Mouse (Mus musculus): Measurements from ENCODE around the gene Slit1. TPM values are rescaled to one million over a fixed set of nuclear protein-coding genes. Genes with fewer than 3 reads are reported as not detected.

The Slit1 gene
- polyA plus RNA-seq, 1 experiment from 2014 or later, result 1.00 TPM

GRCm38 (mm10) chr19:41606208-41606987 lies 137.1 kb downstream of the Slit1 start:
- Histone ChIP-seq H3K4me2 (replicated peaks; ENCODE audit: low read depth, low read length) (no peak overlapping the region), H3K9ac (replicated peaks; ENCODE audit: low read depth, low read length) (no peak overlapping the region), H3K4me3 (ENCODE audit: low read depth, low read length) (no peak overlapping the region), H3K27me3 (ENCODE audit: control insufficient read depth, insufficient read depth, low read length) (no peaks in the 10 kb centered on the region), H3K27ac (ENCODE audit: low read length) (no peak overlapping the region), H3K36me3 (ENCODE audit: control insufficient read depth, insufficient read depth, low read length) (no peaks in the 10 kb centered on the region), H3K9me3 (ENCODE audit: control insufficient read depth, low read depth, low read length) (no peaks in the 10 kb centered on the region; the same call in 1 of the 2 replicates), H3K4me1 (ENCODE audit: control insufficient read depth, insufficient read depth, low read length) (no peaks in the 10 kb centered on the region)
- WGBS, result 82% methylated on average over 10 of the region's 10 CpGs
- no peak for ATAC-seq (ENCODE audit: insufficient number of reproducible peaks, insufficient read depth, low FRiP score, low read depth)

- H3K27ac ChIP-seq (ENCODE audit: low read length), result no peak overlapping the region
- 65% methylated on average over 11 of the region's 11 CpGs for WGBS
- no peak overlapping the region for H3K4me2 ChIP-seq (replicated peaks; ENCODE audit: low read depth, low read length)
- no peaks in the 10 kb centered on the region for H3K4me1 ChIP-seq (ENCODE audit: control insufficient read depth, insufficient read depth, low read length)
- no peak for ATAC-seq (ENCODE audit: insufficient number of reproducible peaks, insufficient read depth, low FRiP score, low read depth)
- no peak overlapping the region for H3K4me3 ChIP-seq (ENCODE audit: low read depth, low read length)
- H3K27me3 ChIP-seq (ENCODE audit: control insufficient read depth, insufficient read depth, low read length), result no peaks in the 10 kb centered on the region
- H3K36me3 ChIP-seq (ENCODE audit: control insufficient read depth, insufficient read depth, low read length), result no peaks in the 10 kb centered on the region
- H3K9ac ChIP-seq (replicated peaks; ENCODE audit: low read depth, low read length), result no peak overlapping the region
- no peaks in the 10 kb centered on the region for H3K9me3 ChIP-seq (ENCODE audit: control insufficient read depth, low read depth, low read length)
These were observed 142.8 kb downstream of the Slit1 start for GRCm38 (mm10) chr19:41600647-41601046.

GRCm38 (mm10) chr19:41597170-41597894 lies 146.1 kb downstream of the Slit1 start:
- WGBS, result 75% methylated on average over 6 of the region's 6 CpGs
- H3K9ac ChIP-seq (replicated peaks; ENCODE audit: low read depth, low read length), result no peak overlapping the region
- H3K9me3 ChIP-seq (ENCODE audit: control insufficient read depth, low read depth, low read length), result no peaks in the 10 kb centered on the region
- H3K4me1 ChIP-seq (ENCODE audit: control insufficient read depth, insufficient read depth, low read length), result no peaks in the 10 kb centered on the region
- no peak overlapping the region for H3K4me2 ChIP-seq (replicated peaks; ENCODE audit: low read depth, low read length)
- H3K4me3 ChIP-seq (ENCODE audit: low read depth, low read length), result no peak overlapping the region
- no peaks in the 10 kb centered on the region for H3K27me3 ChIP-seq (ENCODE audit: control insufficient read depth, insufficient read depth, low read length)
- H3K27ac ChIP-seq (ENCODE audit: low read length), result no peak overlapping the region
- no peaks in the 10 kb centered on the region for H3K36me3 ChIP-seq (ENCODE audit: control insufficient read depth, insufficient read depth, low read length)
- no peak for ATAC-seq (ENCODE audit: insufficient number of reproducible peaks, insufficient read depth, low FRiP score, low read depth)

- H3K36me3 ChIP-seq (ENCODE audit: control insufficient read depth, insufficient read depth, low read length), result no peaks in the 10 kb centered on the region
- H3K4me2 ChIP-seq (replicated peaks; ENCODE audit: low read depth, low read length), result no peak overlapping the region
- no peak overlapping the region for H3K27ac ChIP-seq (ENCODE audit: low read length)
- ATAC-seq (ENCODE audit: insufficient number of reproducible peaks, insufficient read depth, low FRiP score, low read depth), result no peak
- no peak overlapping the region for H3K4me3 ChIP-seq (ENCODE audit: low read depth, low read length)
- no peak overlapping the region for H3K9ac ChIP-seq (replicated peaks; ENCODE audit: low read depth, low read length)
- H3K4me1 ChIP-seq (ENCODE audit: control insufficient read depth, insufficient read depth, low read length), result 0 out of 2 replicates have a peak, but pooled peaks cover 3% of the 10 kb centered on the region
- no peaks in the 10 kb centered on the region for H3K9me3 ChIP-seq (ENCODE audit: control insufficient read depth, low read depth, low read length)
- H3K27me3 ChIP-seq (ENCODE audit: control insufficient read depth, insufficient read depth, low read length), result no peaks in the 10 kb centered on the region
- 69% methylated on average over 12 of the region's 12 CpGs for WGBS
These were observed 151.7 kb downstream of the Slit1 start for GRCm38 (mm10) chr19:41591808-41592207.

- Histone ChIP-seq H3K27ac (ENCODE audit: low read length) (no peak overlapping the region), H3K27me3 (ENCODE audit: control insufficient read depth, insufficient read depth, low read length) (no peaks in the 10 kb centered on the region), H3K9ac (replicated peaks; ENCODE audit: low read depth, low read length) (no peak overlapping the region), H3K36me3 (ENCODE audit: control insufficient read depth, insufficient read depth, low read length) (no peaks in the 10 kb centered on the region; the same call in 1 of the 2 replicates), H3K4me3 (ENCODE audit: low read depth, low read length) (no peak overlapping the region), H3K4me1 (ENCODE audit: control insufficient read depth, insufficient read depth, low read length) (0 out of 2 replicates have a peak, but pooled peaks cover 3% of the 10 kb centered on the region), H3K9me3 (ENCODE audit: control insufficient read depth, low read depth, low read length) (no peaks in the 10 kb centered on the region), H3K4me2 (replicated peaks; ENCODE audit: low read depth, low read length) (no peak overlapping the region)
- 82% methylated on average over 8 of the region's 8 CpGs for WGBS
- no peak for ATAC-seq (ENCODE audit: insufficient number of reproducible peaks, insufficient read depth, low FRiP score, low read depth)
These were observed 153.8 kb downstream of the Slit1 start for GRCm38 (mm10) chr19:41589681-41590080.

GRCm38 (mm10) chr19:41589026-41589425 lies 154.4 kb downstream of the Slit1 start:
- 84% methylated on average over 7 of the region's 7 CpGs for WGBS
- Histone ChIP-seq H3K4me1 (ENCODE audit: control insufficient read depth, insufficient read depth, low read length) (0 out of 2 replicates have a peak, but pooled peaks cover 3% of the 10 kb centered on the region), H3K36me3 (ENCODE audit: control insufficient read depth, insufficient read depth, low read length) (no peaks in the 10 kb centered on the region; the same call in 1 of the 2 replicates), H3K9ac (replicated peaks; ENCODE audit: low read depth, low read length) (no peak overlapping the region), H3K27ac (ENCODE audit: low read length) (no peak overlapping the region), H3K4me3 (ENCODE audit: low read depth, low read length) (no peak overlapping the region), H3K27me3 (ENCODE audit: control insufficient read depth, insufficient read depth, low read length) (no peaks in the 10 kb centered on the region), H3K9me3 (ENCODE audit: control insufficient read depth, low read depth, low read length) (no peaks in the 10 kb centered on the region), H3K4me2 (replicated peaks; ENCODE audit: low read depth, low read length) (no peak overlapping the region)
- ATAC-seq (ENCODE audit: insufficient number of reproducible peaks, insufficient read depth, low FRiP score, low read depth), result no peak

GRCm38 (mm10) chr19:41587431-41588222 lies 155.8 kb downstream of the Slit1 start:
- H3K36me3 ChIP-seq (ENCODE audit: control insufficient read depth, insufficient read depth, low read length), result peaks cover 6% of the 10 kb centered on the region; the same call in 1 of the 2 replicates

GRCm38 (mm10) chr19:41586752-41587151 lies 156.7 kb downstream of the Slit1 start:
- Histone ChIP-seq H3K36me3 (ENCODE audit: control insufficient read depth, insufficient read depth, low read length) (peaks cover 15% of the 10 kb centered on the region; the same call in 1 of the 2 replicates), H3K4me1 (ENCODE audit: control insufficient read depth, insufficient read depth, low read length) (0 out of 2 replicates have a peak, but pooled peaks cover 3% of the 10 kb centered on the region), H3K27me3 (ENCODE audit: control insufficient read depth, insufficient read depth, low read length) (no peaks in the 10 kb centered on the region), H3K4me2 (replicated peaks; ENCODE audit: low read depth, low read length) (no peak overlapping the region), H3K9ac (replicated peaks; ENCODE audit: low read depth, low read length) (no peak overlapping the region), H3K27ac (ENCODE audit: low read length) (no peak overlapping the region), H3K9me3 (ENCODE audit: control insufficient read depth, low read depth, low read length) (no peaks in the 10 kb centered on the region), H3K4me3 (ENCODE audit: low read depth, low read length) (no peak overlapping the region)
- ATAC-seq (ENCODE audit: insufficient number of reproducible peaks, insufficient read depth, low FRiP score, low read depth), result no peak
- 80% methylated on average over 10 of the region's 10 CpGs for WGBS

More at GRCm38 (mm10) chr19:41587431-41588222, 155.8 kb downstream of the Slit1 start:
- Histone ChIP-seq H3K27me3 (ENCODE audit: control insufficient read depth, insufficient read depth, low read length) (no peaks in the 10 kb centered on the region), H3K27ac (ENCODE audit: low read length) (no peak overlapping the region), H3K4me2 (replicated peaks; ENCODE audit: low read depth, low read length) (no peak overlapping the region), H3K4me3 (ENCODE audit: low read depth, low read length) (no peak overlapping the region), H3K4me1 (ENCODE audit: control insufficient read depth, insufficient read depth, low read length) (0 out of 2 replicates have a peak, but pooled peaks cover 3% of the 10 kb centered on the region), H3K9ac (replicated peaks; ENCODE audit: low read depth, low read length) (no peak overlapping the region), H3K9me3 (ENCODE audit: control insufficient read depth, low read depth, low read length) (no peaks in the 10 kb centered on the region)
- ATAC-seq (ENCODE audit: insufficient number of reproducible peaks, insufficient read depth, low FRiP score, low read depth), result no peak
- WGBS, result 89% methylated on average over 20 of the region's 20 CpGs
